In the genomic region with DNA sequence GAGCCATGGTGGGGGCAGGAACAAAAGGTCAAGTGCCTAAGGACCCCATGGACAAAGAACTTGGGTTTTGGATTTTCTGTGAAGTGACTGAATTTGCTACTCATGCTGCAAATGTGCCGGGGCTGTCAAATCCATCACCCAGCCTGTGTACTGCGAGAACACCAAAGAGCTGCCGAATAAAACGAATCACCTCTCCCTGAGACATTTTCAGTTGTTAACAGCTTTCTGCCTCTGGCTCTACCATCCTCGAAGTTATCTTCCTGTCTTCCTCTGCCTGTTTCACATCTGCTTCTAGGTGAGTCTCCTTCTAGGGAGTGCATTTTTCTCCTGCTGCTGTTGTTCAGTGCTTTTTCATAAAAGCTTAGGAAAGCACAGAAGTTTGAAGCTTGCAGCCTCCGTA, we compare ENCODE assay signal across 21 mouse cellular contexts.
"Had no signal": no experiment of that assay in that cellular context is flagged by ENCODE, and none has a peak within 500 bp of the region (broad histone marks: within the 10 kb centered on the region; RNA-seq: fewer than 3 reads in every experiment).

No protein-coding gene starts in this region.

- H3K27ac ChIP-seq: limb, embryonic 12.5 days; limb, embryonic 15.5 days; liver, embryonic 14.5 days; lung, embryonic 15.5 days; midbrain, embryonic 10.5 days; midbrain, embryonic 13.5 days; neural tube, embryonic 13.5 days; stomach, embryonic 15.5 days had no signal

- H3K27me3 ChIP-seq: limb, embryonic 12.5 days; limb, embryonic 15.5 days; lung, embryonic 15.5 days; megakaryocyte, embryonic 14.5 days; midbrain, embryonic 13.5 days; neural tube, embryonic 13.5 days; stomach, embryonic 15.5 days had no signal

- DNase-seq: kidney, postnatal 14 days; kidney, postnatal 4 days; left cerebral cortex, postnatal 4 days; liver, postnatal 0 days; lung, postnatal 10 days; lung, postnatal 36 days; right cerebral cortex, postnatal 25 days; spleen, adult 18-20 months; thymus, postnatal 25 days had no signal

- H3K4me2 ChIP-seq: limb, embryonic 12.5 days; limb, embryonic 15.5 days; liver, embryonic 11.5 days; lung, embryonic 15.5 days; midbrain, embryonic 13.5 days; neural tube, embryonic 13.5 days; stomach, embryonic 15.5 days had no signal

- H3K9me3 ChIP-seq: limb, embryonic 15.5 days; lung, embryonic 15.5 days; megakaryocyte, embryonic 14.5 days; midbrain, embryonic 10.5 days; midbrain, embryonic 13.5 days; neural tube, embryonic 13.5 days; stomach, embryonic 15.5 days had no signal

- H3K9ac ChIP-seq: limb, embryonic 12.5 days; limb, embryonic 15.5 days; liver, embryonic 14.5 days; liver, postnatal 0 days; lung, embryonic 15.5 days; midbrain, embryonic 13.5 days; neural tube, embryonic 13.5 days; stomach, embryonic 15.5 days had no signal

- H3K4me1 ChIP-seq: lung, embryonic 15.5 days; megakaryocyte, embryonic 14.5 days; midbrain, embryonic 13.5 days; stomach, embryonic 15.5 days had no signal

- H3K4me3 ChIP-seq: limb, embryonic 12.5 days; limb, embryonic 15.5 days; lung, embryonic 15.5 days; megakaryocyte, embryonic 14.5 days; midbrain, embryonic 10.5 days; midbrain, embryonic 13.5 days; myocyte; neural tube, embryonic 13.5 days; stomach, embryonic 15.5 days had no signal

- H3K36me3 ChIP-seq: limb, embryonic 12.5 days; limb, embryonic 15.5 days; lung, embryonic 15.5 days; midbrain, embryonic 10.5 days; midbrain, embryonic 13.5 days; neural tube, embryonic 13.5 days; stomach, embryonic 15.5 days had no signal

- ATAC-seq: liver, postnatal 0 days; midbrain, embryonic 13.5 days; midbrain, embryonic 16.5 days had no signal
